Mouse (Mus musculus): ENCODE measurements around the gene Csnk2a1.

GRCm38 (mm10) chr2:152302862-152303261 is 76.2 kb downstream of the Csnk2a1 start:
- TF ChIP-seq CTCF (IDR thresholded peaks at IDR 0.05; ENCODE audit: low read depth, low read length) (no peak), POLR2A (IDR thresholded peaks at IDR 0.05; ENCODE audit: extremely low read depth, insufficient read depth, low read length) (no peak)
